Mouse (Mus musculus) megakaryocyte progenitor cell, adult 5-6 weeks (primary cell): ENCODE measurements at regions not wholly inside any gene's neighbourhood (a gene's known extent, or its start where the extent isn't known, plus 50 kb on each side); places are given as distances from the start of the nearest gene placed in this dataset.

Experiments used
- ATAC-seq: replicated peaks from 2 replicates; pipeline ENCODE4 v1.8.0; 2016; ENCODE audit warnings: mild to moderate bottlenecking, moderate TSS enrichment, inconsistent platforms; ENCODE audit not compliant: poor library complexity

GRCm38 (mm10) chr17:63798381-63798780 lies 64.5 kb upstream of the Fer start:
- no peak for ATAC-seq

GRCm38 (mm10) chr17:63798961-63799531 lies 63.8 kb upstream of the Fer start:
- no peak for ATAC-seq

- ATAC-seq: no peak
These were observed 61.5 kb upstream of the Fer start for GRCm38 (mm10) chr17:63801411-63801810.

- ATAC-seq: no peak
These were observed 60.0 kb upstream of the Fer start for GRCm38 (mm10) chr17:63802846-63803245.

GRCm38 (mm10) chr17:63803599-63803998 lies 59.3 kb upstream of the Fer start:
- peak; percentile 98 for ATAC-seq

GRCm38 (mm10) chr17:63804416-63804815 lies 58.4 kb upstream of the Fer start:
- no peak for ATAC-seq

- no peak for ATAC-seq
These were observed 56.5 kb upstream of the Fer start for GRCm38 (mm10) chr17:63806360-63806759.

- ATAC-seq: no peak
These were observed 55.2 kb upstream of the Fer start for GRCm38 (mm10) chr17:63807590-63808228.

GRCm38 (mm10) chr17:63808756-63809155 lies 54.1 kb upstream of the Fer start:
- no peak for ATAC-seq

- no peak for ATAC-seq
These were observed 51.5 kb upstream of the Fer start for GRCm38 (mm10) chr17:63811246-63811785.

- no peak for ATAC-seq
These were observed 50.3 kb upstream of the Fer start for GRCm38 (mm10) chr17:63812586-63812985.
